Mouse (Mus musculus) brain, embryonic 18.5 days (tissue): ENCODE data around the gene Eml3.
"Not testable (repeated sequence)": the region's sequence is repeated elsewhere in the genome, so short reads cannot be mapped to it uniquely, and the experiment has no call there.

ENCODE experiments used
- DNase-seq: peaks from one replicate; pipeline ENCODE4 v3.0.0-alpha.2; 2012; ENCODE audit warnings: low read depth, low spot score

Gene Eml3

DNA sequence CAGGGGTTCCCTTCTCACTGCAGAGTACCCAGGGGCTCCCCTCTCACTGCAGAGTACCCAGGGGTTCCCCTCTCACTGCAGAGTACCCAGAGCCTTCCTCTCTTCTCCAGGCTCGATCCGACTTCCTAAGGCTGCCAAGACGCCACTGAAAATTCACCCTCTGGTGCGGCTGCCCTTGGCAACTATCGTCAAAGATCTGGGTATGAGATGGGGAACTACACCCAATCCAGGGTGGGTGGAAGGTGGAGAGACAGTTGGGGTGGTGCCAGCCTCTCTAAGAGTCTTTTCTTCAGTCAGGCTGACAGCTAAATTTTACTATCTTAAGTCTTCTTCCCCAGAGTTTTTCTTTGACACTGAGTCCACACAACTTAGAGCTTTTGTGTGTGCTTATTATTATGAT, 20.8 kb downstream of the Eml3 start:
- DNase-seq = no peak

DNA sequence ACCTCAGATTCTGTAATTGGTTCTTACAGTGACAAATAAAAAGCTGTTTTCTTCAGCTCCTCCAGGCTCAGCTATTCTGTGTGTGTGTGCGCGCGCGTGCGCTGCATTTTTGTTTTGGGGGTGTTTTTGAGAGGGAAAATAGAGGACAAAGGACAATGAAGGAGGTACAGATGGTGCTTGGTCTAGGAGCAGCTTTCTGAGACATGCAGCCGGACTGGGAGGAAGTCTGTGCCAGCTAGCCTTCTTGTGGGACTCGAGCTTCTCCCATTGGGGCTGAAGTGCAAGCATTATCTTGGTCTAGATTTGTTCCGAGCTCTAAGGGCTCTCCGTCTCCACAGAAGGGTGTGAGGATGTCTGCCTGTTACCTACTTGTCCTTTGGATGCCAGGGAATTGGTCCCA, 22.9 kb downstream of the Eml3 start:
- DNase-seq = no peak

DNA sequence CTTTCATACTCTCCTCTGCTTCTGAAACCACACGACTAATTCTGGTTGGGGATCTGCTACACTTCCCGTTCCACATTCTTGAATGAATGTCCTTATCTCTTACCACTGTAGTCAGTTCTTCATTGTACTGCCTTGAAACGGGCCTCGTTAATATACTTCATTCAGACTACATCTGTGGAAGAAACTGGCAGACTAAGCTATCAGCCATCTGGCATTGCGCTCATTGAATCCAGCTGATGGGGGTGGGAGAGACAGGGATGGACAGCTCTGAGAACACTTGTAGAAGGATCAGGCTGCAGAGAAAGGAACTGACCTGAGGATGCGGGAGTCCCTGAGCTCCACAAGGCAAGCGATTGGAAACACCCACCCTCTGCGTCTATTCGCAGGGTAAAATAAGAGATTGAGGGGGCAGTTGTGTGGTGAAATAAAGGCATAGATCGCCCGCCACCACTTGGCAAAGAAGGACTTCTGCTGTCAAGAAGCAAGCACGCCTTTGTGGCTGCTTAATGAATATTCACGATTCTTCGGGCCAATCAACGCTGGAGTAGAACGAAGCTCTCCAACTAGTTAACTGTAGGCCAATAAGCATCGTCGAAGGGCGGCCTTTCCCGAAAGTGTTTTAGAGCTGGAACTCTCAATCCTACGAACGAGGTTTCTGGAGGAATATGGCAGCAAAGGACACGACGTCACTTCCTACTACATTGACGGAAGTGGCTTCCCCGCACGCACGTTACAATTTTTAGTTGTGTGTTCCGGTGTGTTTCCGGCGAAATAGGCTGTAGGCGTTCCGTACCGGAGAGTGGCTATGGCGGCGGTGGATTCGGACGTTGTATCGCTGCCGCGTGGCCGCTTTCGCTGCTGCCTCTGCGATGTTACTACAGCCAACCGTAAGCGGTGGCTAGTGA, 24.0 kb downstream of the Eml3 start, which contains the start of gene Tut1:
TSS of gene Tut1 (plus strand) at position 713 of the 905 bp plus-strand sequence.
- peak; percentile 97 for DNase-seq

DNA sequence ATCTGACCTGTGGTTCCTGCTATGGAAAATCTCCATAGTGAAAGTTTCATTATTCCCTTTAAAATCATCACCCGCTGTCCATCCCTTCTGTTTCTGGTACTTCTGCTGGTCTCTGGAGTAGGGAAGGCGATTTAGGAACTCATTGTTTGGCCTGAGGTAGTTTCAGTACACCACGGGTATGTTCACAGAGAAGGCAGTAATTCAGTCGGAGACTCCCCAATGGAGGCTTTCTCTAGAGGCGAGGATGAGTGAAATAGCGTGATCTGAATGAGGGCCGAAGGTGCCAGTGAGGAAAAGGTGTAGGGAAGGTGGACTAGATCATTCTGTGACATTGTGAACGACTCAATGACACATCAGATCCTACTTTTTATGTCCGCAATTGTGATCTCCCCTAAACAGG, 24.8 kb downstream of the Eml3 start:
- no peak for DNase-seq

DNA sequence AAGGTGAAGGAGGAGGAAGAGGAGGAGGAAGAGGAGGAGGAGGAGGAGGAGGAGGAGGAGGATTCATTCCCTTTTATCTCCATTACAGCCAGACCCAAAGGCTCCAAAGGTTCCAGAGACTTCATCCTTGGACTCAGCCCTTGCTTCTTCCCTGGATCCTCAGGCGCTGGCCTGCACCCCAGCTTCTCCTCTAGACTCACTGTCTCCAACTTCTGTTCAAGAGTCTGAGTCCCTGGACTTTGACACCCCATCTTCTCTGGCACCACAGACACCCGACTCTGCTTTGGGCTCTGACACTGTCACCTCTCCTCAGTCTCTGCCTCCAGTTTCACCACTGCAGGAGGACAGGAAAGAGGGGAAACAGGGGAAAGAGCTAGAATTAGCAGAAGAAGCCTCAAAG, 32.9 kb downstream of the Eml3 start:
- DNase-seq = no peak

DNA sequence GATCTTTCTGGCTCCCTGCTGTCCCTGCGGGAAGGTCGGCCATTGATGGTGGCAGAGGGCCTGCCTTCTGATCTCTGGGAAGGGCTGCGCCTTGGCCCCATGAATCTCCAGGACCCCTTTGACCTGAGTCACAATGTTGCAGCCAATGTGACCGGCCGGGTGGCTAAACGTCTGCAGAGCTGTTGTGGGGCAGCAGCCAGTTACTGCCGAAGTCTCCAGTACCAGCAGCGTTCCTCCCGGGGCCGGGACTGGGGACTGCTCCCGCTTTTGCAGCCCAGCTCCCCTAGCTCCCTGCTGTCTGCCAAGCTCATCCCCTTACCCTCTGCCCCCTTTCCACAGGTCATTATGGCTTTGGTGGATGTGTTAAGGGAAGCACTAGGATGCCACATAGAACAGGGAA, 35.7 kb downstream of the Eml3 start:
- DNase-seq = no peak

DNA sequence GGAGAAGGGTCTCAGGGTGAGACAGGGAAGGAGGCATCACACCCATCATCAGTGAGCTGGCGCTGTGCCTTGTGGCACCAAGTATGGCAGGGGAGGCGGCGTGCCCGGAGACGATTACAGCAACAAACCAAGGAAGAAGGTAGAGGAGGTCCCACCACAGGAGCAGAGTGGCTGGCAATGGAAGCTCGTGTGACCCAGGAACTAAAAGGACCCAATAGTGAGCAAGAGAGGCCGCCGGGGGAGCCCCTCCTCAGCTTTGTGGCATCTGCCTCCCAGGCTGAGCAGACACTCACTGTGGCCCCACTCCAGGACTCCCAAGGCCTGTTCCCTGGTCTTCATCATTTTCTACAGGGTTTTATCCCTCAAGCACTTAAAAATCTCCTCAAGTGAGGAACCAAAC, 36.4 kb downstream of the Eml3 start:
- DNase-seq = no peak

DNA sequence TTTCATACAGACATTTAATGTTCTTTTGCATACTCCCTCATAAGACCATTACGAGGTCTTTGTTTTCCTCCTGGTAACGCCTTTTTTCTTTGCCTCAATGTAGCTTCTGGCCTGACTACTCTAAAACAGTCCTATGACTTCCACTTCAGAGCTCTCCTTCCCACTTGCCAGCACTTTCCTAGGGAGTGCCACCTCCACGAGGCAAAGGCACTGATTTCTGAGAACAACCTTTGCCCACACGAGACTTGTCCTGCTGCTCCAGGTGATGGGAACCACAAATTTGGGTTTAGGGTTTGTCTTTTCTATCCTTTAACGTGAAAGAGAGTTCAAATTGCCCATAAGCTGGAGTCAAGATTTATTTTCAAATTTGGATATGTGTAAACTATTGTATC, 36.8 kb downstream of the Eml3 start:
- DNase-seq = no peak

DNA sequence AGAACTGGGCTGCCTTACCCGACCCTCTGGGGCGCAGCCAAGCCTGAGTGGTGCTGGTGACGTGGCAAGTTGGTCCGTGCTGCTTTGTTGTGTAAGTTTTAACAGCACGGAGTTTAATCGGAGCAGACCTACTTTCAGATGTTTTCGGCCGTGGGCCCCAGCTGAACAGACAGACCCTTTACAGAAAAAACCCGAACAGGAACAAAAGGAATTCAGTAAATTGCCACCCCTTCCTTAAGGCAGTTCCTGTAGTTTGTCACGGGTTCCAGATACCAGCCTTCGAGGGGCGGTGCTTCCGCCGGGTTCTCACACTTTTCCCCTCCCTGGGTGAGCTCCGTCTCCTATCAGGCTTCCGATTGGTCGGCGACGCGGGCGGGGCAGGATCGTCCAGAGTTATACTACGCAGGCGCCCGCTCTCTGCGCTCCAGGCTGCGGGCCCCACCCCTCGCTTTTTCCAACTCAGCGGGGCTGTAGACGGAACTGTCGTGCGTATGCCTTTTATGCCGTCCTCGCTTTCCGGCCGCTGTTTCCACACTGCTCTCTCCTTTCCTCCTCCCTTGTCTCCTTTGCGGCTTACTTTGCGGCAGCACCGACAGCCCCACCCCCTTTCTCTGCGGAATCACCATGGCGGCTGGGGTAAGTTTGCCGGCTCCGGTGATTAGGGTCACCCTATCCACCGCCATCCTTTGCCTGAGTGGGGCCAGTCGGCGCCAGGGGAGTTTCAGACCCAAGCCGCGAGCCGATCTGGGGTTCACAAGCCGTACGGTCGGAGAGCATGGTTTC, 37.4 kb downstream of the Eml3 start, which contains the start of gene Eef1g:
TSS of gene Eef1g (plus strand) at position 452 of the 783 bp plus-strand sequence.
- DNase-seq = peak; percentile 99

DNA sequence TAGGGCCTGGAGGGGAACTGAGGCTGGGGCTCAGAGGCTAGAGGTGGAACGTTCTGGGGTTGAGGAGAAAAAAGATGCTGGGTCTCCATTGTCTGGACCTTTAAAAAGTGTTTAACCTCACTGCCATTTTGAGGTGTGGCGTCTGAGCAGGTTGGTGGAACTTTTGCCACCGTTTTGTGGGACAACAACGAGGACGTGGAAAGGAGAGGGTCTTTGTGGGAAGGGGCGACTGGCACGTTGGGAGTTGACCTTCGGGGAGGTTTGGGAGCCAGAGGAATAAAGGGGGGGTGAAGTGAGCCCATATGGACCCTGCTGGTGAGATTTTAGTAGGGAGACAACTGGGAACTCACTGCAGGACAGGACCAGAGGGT, 38.0 kb downstream of the Eml3 start:
- DNase-seq = no peak

DNA sequence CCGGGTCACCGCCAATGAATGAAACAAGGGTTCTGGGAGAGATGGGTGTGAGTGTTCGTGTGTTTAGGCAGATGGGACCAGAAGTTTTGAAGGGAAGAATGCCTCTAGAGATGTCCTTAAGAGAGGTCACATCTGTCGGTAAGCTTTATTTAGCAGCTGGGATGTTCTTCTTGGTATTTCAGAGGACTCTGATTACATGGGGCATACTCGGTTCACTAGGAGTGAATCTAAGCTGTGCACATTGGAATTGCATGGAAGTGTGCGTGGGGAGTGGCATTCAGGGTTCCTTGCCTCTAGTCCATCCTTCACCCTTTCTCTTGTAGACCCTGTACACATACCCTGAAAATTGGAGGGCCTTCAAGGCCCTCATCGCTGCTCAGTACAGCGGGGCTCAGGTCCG, 38.5 kb downstream of the Eml3 start:
- DNase-seq = no peak

DNA sequence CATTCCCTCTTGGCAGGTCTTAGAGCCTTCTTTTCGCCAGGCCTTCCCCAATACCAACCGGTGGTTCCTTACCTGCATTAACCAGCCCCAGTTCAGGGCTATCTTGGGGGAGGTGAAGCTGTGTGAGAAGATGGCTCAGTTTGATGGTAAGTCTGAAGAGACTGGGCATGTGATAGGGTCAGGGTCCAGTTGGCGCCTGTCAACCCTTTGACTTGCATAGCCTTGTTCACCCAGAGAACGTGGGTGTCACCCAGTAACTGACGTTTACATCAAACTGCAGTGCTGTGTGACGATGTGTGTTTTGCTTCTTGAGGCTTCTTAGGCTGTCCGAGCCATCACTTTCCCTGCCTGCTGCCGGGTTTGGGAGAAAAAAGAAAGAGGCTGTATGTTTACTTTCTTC, 43.1 kb downstream of the Eml3 start:
- DNase-seq = not testable (repeated sequence)

DNA sequence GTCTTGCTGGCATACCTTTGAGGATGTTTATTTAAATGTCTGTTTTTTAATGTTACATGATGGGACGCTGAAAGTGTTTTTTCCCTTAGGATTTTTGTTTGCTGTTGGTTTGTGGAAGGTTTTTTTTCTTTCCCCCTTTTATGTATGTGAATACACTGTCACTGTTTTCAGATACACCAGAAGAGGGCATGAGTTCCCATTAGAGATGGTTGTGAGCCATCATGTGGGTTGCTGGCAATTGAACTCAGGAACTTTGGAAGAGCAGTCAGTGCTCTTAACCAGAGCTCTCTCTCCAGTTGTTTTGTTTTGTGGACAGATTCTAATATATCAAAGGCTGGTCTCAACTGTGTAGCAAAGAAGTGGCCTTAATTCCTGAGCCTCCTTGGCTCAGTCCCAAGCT, 45.3 kb downstream of the Eml3 start:
- DNase-seq = no peak

DNA sequence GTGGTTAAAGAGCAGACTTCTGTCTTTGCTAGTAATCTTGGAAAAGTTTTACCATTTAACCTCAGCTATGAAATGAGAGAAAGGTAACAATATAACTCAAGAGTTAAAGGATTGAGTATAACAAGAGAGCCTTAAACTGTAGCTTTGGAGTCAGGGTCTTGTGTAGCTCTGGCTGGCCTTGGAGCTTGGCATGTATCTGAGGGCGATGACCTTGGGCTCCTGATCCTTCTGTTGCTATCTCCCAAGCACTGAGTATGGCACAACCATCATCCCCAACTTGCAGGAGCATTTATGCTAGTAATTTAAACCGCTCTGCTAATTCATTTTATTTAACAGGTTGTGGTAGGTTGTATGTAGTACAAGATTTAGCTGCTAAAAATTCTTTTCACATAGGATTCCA, 46.1 kb downstream of the Eml3 start:
- no peak for DNase-seq

DNA sequence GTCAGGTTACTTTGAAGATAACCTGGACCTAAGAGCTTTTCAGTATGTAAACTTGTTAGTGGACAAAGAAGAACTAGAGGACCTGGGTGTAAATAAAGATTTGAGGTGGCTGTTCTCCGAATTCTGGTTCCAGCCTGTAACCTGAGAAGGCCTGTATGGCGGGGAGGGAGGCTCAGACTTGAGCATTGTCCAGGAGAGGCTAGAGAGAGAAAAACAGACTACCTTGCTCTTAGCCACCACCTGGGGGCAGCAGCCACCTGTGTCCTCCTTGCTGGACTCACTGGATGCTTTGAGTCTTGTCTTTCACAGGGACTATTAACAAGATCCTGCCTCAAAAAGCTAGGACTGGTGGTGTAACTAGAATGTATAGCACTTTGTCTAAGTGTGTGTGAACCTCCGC, 47.2 kb downstream of the Eml3 start:
- DNase-seq = no peak

DNA sequence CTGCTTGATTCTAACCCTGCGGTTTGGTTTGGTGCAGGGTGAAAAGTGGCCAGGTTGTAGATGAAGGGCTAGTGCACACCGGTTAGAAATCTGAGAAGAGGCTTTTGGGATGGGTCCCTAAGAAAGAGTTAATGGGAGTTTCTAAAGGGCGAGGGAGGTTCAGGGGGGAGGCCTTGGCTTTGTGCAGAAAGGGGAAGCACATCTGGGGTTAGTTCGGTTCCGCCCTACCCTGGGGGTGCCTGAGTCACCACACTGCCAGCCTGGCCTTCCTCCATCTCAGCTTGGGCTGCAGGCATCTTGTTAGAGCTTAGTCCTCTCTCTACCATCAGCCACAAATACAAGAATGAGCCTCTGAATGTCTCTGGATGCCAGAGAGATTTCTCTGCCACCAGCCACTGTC, 51.4 kb downstream of the Eml3 start:
- no peak for DNase-seq

DNA sequence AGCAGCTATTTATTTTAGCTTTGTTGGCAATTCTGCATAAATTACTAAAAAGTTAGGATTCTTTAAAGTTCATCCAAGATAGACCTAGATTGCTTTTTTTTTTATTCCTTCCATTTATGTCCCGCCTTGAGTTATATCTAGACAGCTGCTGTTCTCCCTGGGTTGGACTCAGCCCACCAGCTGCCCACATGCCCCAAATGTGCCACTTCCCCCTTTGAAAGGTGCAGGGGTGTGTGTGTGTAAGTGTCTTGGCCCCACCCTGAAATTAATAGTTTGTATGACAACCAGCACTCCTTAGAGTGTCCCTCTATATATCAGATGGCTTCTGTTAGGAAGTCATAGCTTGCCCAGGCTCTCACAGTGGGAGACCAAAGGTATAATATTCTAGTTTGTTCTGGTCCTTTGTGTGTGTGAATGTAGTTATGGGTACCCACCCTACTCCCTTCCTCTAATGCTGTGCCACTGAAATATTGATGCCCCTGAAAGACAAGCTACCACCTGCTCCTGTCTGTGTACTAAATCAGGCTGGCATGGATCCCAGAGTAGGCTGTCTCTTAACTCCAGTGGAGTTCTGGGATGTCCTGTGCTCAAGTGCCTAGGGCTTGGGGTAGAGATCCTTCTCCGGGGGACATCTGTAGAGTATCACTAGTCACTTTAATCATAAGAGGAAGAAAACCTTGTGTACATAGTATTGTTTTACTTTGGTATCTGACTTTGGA, 52.3 kb downstream of the Eml3 start:
- DNase-seq = no peak

DNA sequence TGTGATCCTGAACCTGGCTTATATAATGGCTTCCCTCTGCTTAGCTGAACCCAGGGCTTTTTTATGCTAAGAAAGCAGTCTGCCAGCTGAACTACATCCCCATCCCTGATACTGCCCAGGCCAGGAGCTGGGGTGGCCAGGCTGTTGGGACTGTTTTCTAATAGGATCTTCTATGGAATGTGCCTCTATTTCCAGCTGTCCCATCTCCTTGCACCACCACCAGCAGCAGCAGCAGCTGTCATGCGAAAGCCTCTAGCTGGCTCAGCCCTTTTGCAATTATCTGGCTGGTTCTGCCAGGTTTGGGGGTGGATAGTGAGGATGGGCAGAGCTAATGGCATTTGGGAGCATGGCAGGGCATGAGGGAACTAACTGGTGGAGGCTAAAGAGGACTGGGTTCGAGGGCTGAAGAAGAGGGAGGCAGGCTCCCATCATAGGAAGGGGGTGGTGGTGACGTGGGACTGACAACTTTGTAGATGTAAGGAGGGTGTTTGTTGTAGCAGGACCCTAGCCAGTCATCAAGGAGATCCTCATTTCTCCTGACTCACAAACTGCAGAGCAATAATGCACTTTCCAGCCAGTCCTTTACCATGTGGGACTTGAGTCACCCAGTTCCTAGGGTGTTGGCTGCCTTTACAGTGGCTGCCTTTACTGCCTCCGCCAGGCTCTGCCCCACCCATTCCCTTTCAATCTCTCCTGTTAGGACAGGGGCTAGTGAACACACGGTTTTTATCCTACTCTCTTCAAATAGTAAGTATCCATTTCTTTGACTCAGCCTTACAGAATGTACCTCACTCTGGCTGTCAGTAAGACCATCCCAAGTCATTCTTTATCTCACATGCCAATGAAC, 53.2 kb downstream of the Eml3 start:
- DNase-seq = no peak

DNA sequence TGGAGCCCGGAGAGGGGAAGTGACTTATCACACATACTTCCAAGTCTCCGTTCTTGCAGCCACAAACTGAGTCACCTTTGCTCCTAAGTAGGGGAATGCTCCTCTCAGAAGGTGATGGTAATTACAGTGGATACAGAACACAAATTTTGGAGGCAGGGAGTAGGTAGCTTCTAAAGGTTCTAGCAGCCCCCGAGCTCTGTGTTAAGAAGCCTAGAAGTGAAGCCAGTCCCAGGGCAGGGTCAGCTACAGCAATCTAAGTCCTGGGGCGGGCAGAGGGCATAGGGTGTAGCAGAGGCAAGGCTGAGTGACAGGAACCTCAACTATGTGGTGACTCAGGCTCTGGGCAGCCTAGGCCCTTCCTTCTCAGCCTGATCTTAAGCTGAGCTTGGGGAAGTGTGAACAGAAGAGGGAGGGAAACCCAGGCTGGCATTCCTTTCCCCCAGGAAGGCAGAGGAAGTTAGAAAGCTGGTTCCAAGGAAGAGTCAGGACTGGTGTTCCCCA, 53.8 kb downstream of the Eml3 start:
- no peak for DNase-seq

DNA sequence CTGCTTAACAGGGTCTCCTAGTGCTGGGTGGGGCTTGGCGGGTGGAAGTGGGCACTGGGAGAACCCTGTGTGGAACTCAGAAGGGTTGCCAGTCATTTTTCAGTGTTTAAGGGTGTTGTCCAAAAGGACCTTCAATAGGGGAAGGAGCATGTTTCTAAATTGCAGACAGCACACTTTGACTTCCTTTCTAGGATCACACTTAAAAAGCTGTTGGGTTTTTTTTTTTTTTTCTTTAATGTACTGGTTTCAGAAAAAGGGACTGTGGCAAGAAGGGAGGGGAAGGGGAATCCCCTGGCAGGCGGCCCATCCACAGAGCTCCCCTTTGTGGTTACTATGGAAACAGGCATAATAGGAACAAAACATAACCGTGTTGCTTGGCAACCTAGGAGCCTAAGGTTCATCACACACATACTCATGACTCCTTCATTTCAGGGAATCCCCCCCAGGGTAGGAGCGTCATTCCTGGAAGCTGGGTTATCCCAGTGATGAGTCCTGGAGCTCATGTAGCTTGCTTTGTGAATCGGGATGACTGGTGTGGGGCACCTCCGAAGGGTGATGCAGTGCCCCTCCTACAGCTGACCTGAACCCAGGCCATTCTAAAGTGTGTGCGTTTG, 55.0 kb downstream of the Eml3 start:
- peak; percentile 76 for DNase-seq

DNA sequence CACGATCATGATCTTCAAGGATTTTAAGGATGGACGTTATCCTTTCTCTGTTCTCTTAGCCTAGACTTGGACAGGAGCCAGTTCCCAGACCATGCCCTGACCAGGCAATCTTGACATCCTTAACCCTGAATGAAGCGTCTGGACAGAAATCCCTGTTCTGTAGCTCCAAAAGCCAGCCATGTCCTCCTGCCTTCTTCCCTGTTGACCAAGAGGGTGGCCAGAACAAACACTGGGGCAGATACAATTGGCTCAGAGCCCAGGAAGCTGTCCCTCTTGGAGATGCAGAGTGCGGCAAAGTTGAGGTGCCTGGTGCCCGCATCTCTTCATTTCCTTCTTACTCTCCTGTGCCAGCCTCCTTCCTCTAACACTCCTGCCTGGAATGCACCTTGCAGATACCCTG, 56.5 kb downstream of the Eml3 start:
- DNase-seq = no peak
